ENCODE assay signal across 16 mouse cellular contexts in genomic region chr2:34129674-34130267, GRCm38 (mm10).
DNase-seq lines count a peak whose midpoint lies in the region; ATAC-seq lines count a peak whose summit lies in the region.
"Had no signal": no experiment of that assay in that cellular context is flagged by ENCODE, and none has a peak within 500 bp of the region (broad histone marks: within the 10 kb centered on the region; RNA-seq: fewer than 3 reads in every experiment).

No protein-coding gene starts in this region.

- no peak overlapping the region for H3K4me2 ChIP-seq in neural tube, embryonic 11.5 days (ENCODE audit: low read depth)
- 0 out of 2 replicates have a peak overlapping the region, but pooled peaks have one; percentile 6 for H3K4me2 ChIP-seq in hindbrain, embryonic 13.5 days
- peak overlapping the region; percentile 29 for H3K4me2 ChIP-seq in neural tube, embryonic 15.5 days
- H3K4me2 ChIP-seq: embryonic facial prominence, embryonic 13.5 days had no signal

- H3K9ac ChIP-seq in neural tube, embryonic 11.5 days (ENCODE audit: low read length): no peak overlapping the region
- H3K9ac ChIP-seq in hindbrain, embryonic 13.5 days: 0 out of 2 replicates have a peak overlapping the region, but pooled peaks have one; percentile 5
- H3K9ac ChIP-seq in neural tube, embryonic 15.5 days (replicated peaks): no peak overlapping the region
- H3K9ac ChIP-seq: embryonic facial prominence, embryonic 13.5 days had no signal

- no peaks in the 10 kb centered on the region for H3K27me3 ChIP-seq in neural tube, embryonic 11.5 days (ENCODE audit: control insufficient read depth, insufficient read depth, low read length)
- peaks cover 8% of the 10 kb centered on the region; the same call in 1 of the 2 replicates for H3K27me3 ChIP-seq in hindbrain, embryonic 13.5 days
- no peaks in the 10 kb centered on the region for H3K27me3 ChIP-seq in neural tube, embryonic 15.5 days (replicated peaks)
- H3K27me3 ChIP-seq: embryonic facial prominence, embryonic 13.5 days had no signal

- no peak for ATAC-seq in neural tube, embryonic 11.5 days (ENCODE audit: insufficient read depth, low FRiP score, low TSS enrichment)
- 0 out of 2 replicates have a peak, but pooled peaks have one; percentile 22 for ATAC-seq in hindbrain, embryonic 13.5 days (ENCODE audit: low FRiP score)
- peak; percentile 49; the same call in 1 of the 2 replicates for ATAC-seq in neural tube, embryonic 15.5 days (ENCODE audit: low FRiP score)

- H3K36me3 ChIP-seq in neural tube, embryonic 11.5 days (ENCODE audit: control insufficient read depth, insufficient read depth, low read length): no peaks in the 10 kb centered on the region
- H3K36me3 ChIP-seq in hindbrain, embryonic 13.5 days: no peaks in the 10 kb centered on the region
- no peaks in the 10 kb centered on the region for H3K36me3 ChIP-seq in neural tube, embryonic 15.5 days
- H3K36me3 ChIP-seq: embryonic facial prominence, embryonic 13.5 days had no signal

- 75% methylated on average over 13 of the region's 13 CpGs for WGBS in neural tube, embryonic 11.5 days
- WGBS in hindbrain, embryonic 13.5 days: 40% methylated on average over 13 of the region's 13 CpGs
- 38% methylated on average over 13 of the region's 13 CpGs for WGBS in neural tube, embryonic 15.5 days

- H3K4me3 ChIP-seq in neural tube, embryonic 11.5 days (ENCODE audit: low read depth, low read length): no peak overlapping the region
- no peak overlapping the region for H3K4me3 ChIP-seq in hindbrain, embryonic 13.5 days
- no peak overlapping the region for H3K4me3 ChIP-seq in neural tube, embryonic 15.5 days (replicated peaks)
- H3K4me3 ChIP-seq: embryonic facial prominence, embryonic 13.5 days; heart, adult 2 months had no signal

- no peaks in the 10 kb centered on the region; the same call in 1 of the 2 replicates for H3K4me1 ChIP-seq in neural tube, embryonic 11.5 days (ENCODE audit: control insufficient read depth, insufficient read depth, low read length)
- peaks cover 24% of the 10 kb centered on the region for H3K4me1 ChIP-seq in hindbrain, embryonic 13.5 days (replicated peaks)
- H3K4me1 ChIP-seq in neural tube, embryonic 15.5 days: peaks cover 13% of the 10 kb centered on the region

- H3K9me3 ChIP-seq in neural tube, embryonic 11.5 days (ENCODE audit: control insufficient read depth, low read length): no peaks in the 10 kb centered on the region
- no peaks in the 10 kb centered on the region for H3K9me3 ChIP-seq in hindbrain, embryonic 13.5 days
- H3K9me3 ChIP-seq in neural tube, embryonic 15.5 days (replicated peaks): no peaks in the 10 kb centered on the region

- 0 out of 2 replicates have a peak overlapping the region, but pooled peaks have one; percentile 8 for H3K27ac ChIP-seq in neural tube, embryonic 11.5 days (ENCODE audit: low read depth, low read length)
- peak overlapping the region; percentile 36 for H3K27ac ChIP-seq in hindbrain, embryonic 13.5 days
- H3K27ac ChIP-seq in neural tube, embryonic 15.5 days (replicated peaks): no peak overlapping the region
- H3K27ac ChIP-seq: embryonic facial prominence, embryonic 13.5 days; heart, adult 2 months had no signal

- DNase-seq in cerebellum, postnatal 14 days: peak; percentile 21 to 41
- DNase-seq in cerebellum, adult 9-11 months: no peak
- no peak for DNase-seq in neural tube, embryonic 11.5 days (ENCODE audit: low spot score)
- no peak for DNase-seq in neural tube, embryonic 10.5 days (ENCODE audit: extremely low spot score, low spot score)
- no peak for DNase-seq in frontal cortex, adult 2 months (ENCODE audit: extremely low spot score in 1 of 2, low spot score in 1 of 2)
- DNase-seq in kidney, postnatal 4 days: no peak
- DNase-seq: adrenal gland, postnatal 36 days; cerebellum, adult 8-10 months; heart, adult 2 months; heart, postnatal 4 days; kidney, adult 8-10 months; lung, adult 18-20 months; thymus, postnatal 25 days had no signal

Comparison
In these comparisons a context has a peak if more than half of its experiments do, and no peak if none do; other contexts are left out.
1. DNase-seq: peak in cerebellum, postnatal 14 days (2 of 2); none in cerebellum, adult 9-11 months (single experiment), neural tube, embryonic 11.5 days (single experiment), neural tube, embryonic 10.5 days (single experiment), frontal cortex, adult 2 months (0 of 2) and kidney, postnatal 4 days (0 of 2).